Mouse (Mus musculus): Measurements from ENCODE around the gene Naa80.

Naa80 gene

GRCm38 (mm10) chr9:107618778-107619545 lies 40.3 kb downstream of the Naa80 start:
- DNase-seq (ENCODE audit: low read depth) = no peak

- no peak for DNase-seq (ENCODE audit: low read depth)
These were observed 40.8 kb downstream of the Naa80 start for GRCm38 (mm10) chr9:107619546-107619879.

- no peak for DNase-seq (ENCODE audit: low read depth)
These were observed 42.3 kb downstream of the Naa80 start for GRCm38 (mm10) chr9:107620954-107621353.

GRCm38 (mm10) chr9:107624539-107624938 lies 45.9 kb downstream of the Naa80 start:
- DNase-seq (ENCODE audit: low read depth) = peak; percentile 85

- no peak for DNase-seq (ENCODE audit: low read depth)
These were observed 46.3 kb downstream of the Naa80 start for GRCm38 (mm10) chr9:107624951-107625350.

GRCm38 (mm10) chr9:107625351-107626128 lies 46.9 kb downstream of the Naa80 start:
- no peak for DNase-seq (ENCODE audit: low read depth)

GRCm38 (mm10) chr9:107626158-107626843 lies 47.6 kb downstream of the Naa80 start:
- no peak for DNase-seq (ENCODE audit: low read depth)

- DNase-seq (ENCODE audit: low read depth) = peak; percentile 90
These were observed 48.2 kb downstream of the Naa80 start for GRCm38 (mm10) chr9:107626844-107627277.

GRCm38 (mm10) chr9:107627387-107628255 lies 48.9 kb downstream of the Naa80 start:
- DNase-seq (ENCODE audit: low read depth) = no peak

GRCm38 (mm10) chr9:107628721-107629410 lies 50.2 kb downstream of the Naa80 start:
- peak; percentile 52 for DNase-seq (ENCODE audit: low read depth)

- peak; percentile 67 for DNase-seq (ENCODE audit: low read depth)
These were observed 50.7 kb downstream of the Naa80 start for GRCm38 (mm10) chr9:107629411-107629730.

- peak; percentile 71 for DNase-seq (ENCODE audit: low read depth)
These were observed 51.3 kb downstream of the Naa80 start for GRCm38 (mm10) chr9:107629901-107630425.

- no peak for DNase-seq (ENCODE audit: low read depth)
These were observed 51.9 kb downstream of the Naa80 start for GRCm38 (mm10) chr9:107630576-107630975.

GRCm38 (mm10) chr9:107631311-107631826 lies 52.7 kb downstream of the Naa80 start:
- no peak for DNase-seq (ENCODE audit: low read depth)

GRCm38 (mm10) chr9:107631861-107632260 lies 53.2 kb downstream of the Naa80 start:
- no peak for DNase-seq (ENCODE audit: low read depth)

- DNase-seq (ENCODE audit: low read depth) = no peak
These were observed 53.8 kb downstream of the Naa80 start for GRCm38 (mm10) chr9:107632478-107632877.

GRCm38 (mm10) chr9:107633091-107633660 lies 54.5 kb downstream of the Naa80 start:
- DNase-seq (ENCODE audit: low read depth) = peak; percentile 93
